Mouse (Mus musculus) lung, postnatal 4 days (tissue): Measurements from ENCODE around the gene Pelp1.
"Not testable (repeated sequence)": the region's sequence is repeated elsewhere in the genome, so short reads cannot be mapped to it uniquely, and the experiment has no call there.

Experiments
- DNase-seq, 2 experiments: peaks; one replicate each; pipeline ENCODE4 v3.0.0; 2021

Pelp1 gene

GRCm38 (mm10) chr11:70409594-70410296 lies at the start of gene Pelp1:
TSS of gene Pelp1 (minus strand) at chr11:70410031.
- DNase-seq: peak; percentile 93 to 96

- DNase-seq: no peak
Measured at GRCm38 (mm10) chr11:70458688-70459600, 49.1 kb upstream of the Pelp1 start, which contains the start of gene Zmynd15. TSS of gene Zmynd15 (plus strand) at chr11:70459433.

GRCm38 (mm10) chr11:70453261-70454044 lies 43.6 kb upstream of the Pelp1 start:
- peak in 1 of 2 experiments; percentile 39 for DNase-seq

GRCm38 (mm10) chr11:70451797-70452498 lies 42.1 kb upstream of the Pelp1 start, which contains the start of gene Med11:
TSS of gene Med11 (plus strand) at chr11:70451919.
- peak; percentile 98 for DNase-seq

GRCm38 (mm10) chr11:70450926-70451325 lies 41.1 kb upstream of the Pelp1 start:
- DNase-seq: no peak

- DNase-seq: no peak
Measured at GRCm38 (mm10) chr11:70447373-70447772, 37.5 kb upstream of the Pelp1 start.

- peak in 1 of 2 experiments; percentile 41 for DNase-seq
Measured at GRCm38 (mm10) chr11:70446756-70447155, 36.9 kb upstream of the Pelp1 start.

GRCm38 (mm10) chr11:70444667-70445066 lies 34.8 kb upstream of the Pelp1 start:
- no peak for DNase-seq

GRCm38 (mm10) chr11:70443964-70444363 lies 34.1 kb upstream of the Pelp1 start:
- no peak for DNase-seq

GRCm38 (mm10) chr11:70441882-70442281 lies 32.1 kb upstream of the Pelp1 start:
- DNase-seq: no peak

GRCm38 (mm10) chr11:70440637-70441036 lies 30.8 kb upstream of the Pelp1 start:
- DNase-seq: no peak

GRCm38 (mm10) chr11:70438728-70439374 lies 29.0 kb upstream of the Pelp1 start:
- no peak for DNase-seq

- DNase-seq: no peak
Measured at GRCm38 (mm10) chr11:70437426-70437825, 27.6 kb upstream of the Pelp1 start.

GRCm38 (mm10) chr11:70435476-70435875 lies 25.6 kb upstream of the Pelp1 start:
- DNase-seq: no peak

GRCm38 (mm10) chr11:70433951-70434350 lies 24.1 kb upstream of the Pelp1 start:
- no peak for DNase-seq

- DNase-seq: no peak
Measured at GRCm38 (mm10) chr11:70433569-70433943, 23.7 kb upstream of the Pelp1 start.

- peak in 1 of 2 experiments; percentile 27 for DNase-seq
Measured at GRCm38 (mm10) chr11:70432895-70433568, 23.2 kb upstream of the Pelp1 start.

GRCm38 (mm10) chr11:70432048-70432894 lies 22.4 kb upstream of the Pelp1 start, which contains the start of gene Arrb2:
TSS of gene Arrb2 (plus strand) at chr11:70432635.
- DNase-seq: peak; percentile 99

- DNase-seq: no peak
Measured at GRCm38 (mm10) chr11:70431574-70431973, 21.7 kb upstream of the Pelp1 start.

GRCm38 (mm10) chr11:70426598-70426997 lies 16.8 kb upstream of the Pelp1 start:
- not testable (repeated sequence) for DNase-seq
